Mouse (Mus musculus) intestine, embryonic 16.5 days (tissue): ENCODE data around the gene Epha8. TPM values are rescaled to one million over a fixed set of nuclear protein-coding genes. Genes with fewer than 3 reads are reported as not detected.

Source experiments
- ATAC-seq: fragments of 200-750 bp; cut with Nextera tagmentation; 2 replicates; pipeline ENCODE4 v1.8.0; 2017; ENCODE audit warnings: moderate TSS enrichment, moderate library complexity
- H3K27ac ChIP-seq: fragments of 300-500 bp; sonication (generic); 2 replicates; pipeline ENCODE4 v1.5.1; 2014; ENCODE audit warnings: mild to moderate bottlenecking, low read length
- H3K27me3 ChIP-seq: fragments of 300-500 bp; sonication (generic); replicated peaks from 2 replicates; pipeline ENCODE4 v1.6.1; 2014; ENCODE audit warnings: low read length, control low read depth, mixed read lengths; ENCODE audit not compliant: control insufficient read depth, insufficient read depth
- H3K36me3 ChIP-seq: fragments of 300-500 bp; sonication (generic); 2 replicates; pipeline ENCODE4 v1.6.1; 2014; ENCODE audit warnings: low read length, control low read depth; ENCODE audit not compliant: control insufficient read depth, insufficient read depth
- H3K4me1 ChIP-seq: fragments of 300-500 bp; sonication (generic); 2 replicates; pipeline ENCODE4 v1.6.1; 2014; ENCODE audit warnings: low read length, control low read depth, mixed read lengths; ENCODE audit not compliant: control insufficient read depth, insufficient read depth
- H3K4me2 ChIP-seq: fragments of 300-500 bp; sonication (generic); 2 replicates; pipeline ENCODE4 v1.6.1; 2014; ENCODE audit warnings: low read depth, low read length, control low read depth
- H3K4me3 ChIP-seq: fragments of 300-500 bp; sonication (generic); 2 replicates; pipeline ENCODE4 v1.5.1; 2014; ENCODE audit warnings: mild to moderate bottlenecking, low read length
- H3K9ac ChIP-seq: fragments of 300-500 bp; sonication (generic); 2 replicates; pipeline ENCODE4 v1.6.1; 2014; ENCODE audit warnings: low read depth, low read length
- H3K9me3 ChIP-seq: fragments of 300-500 bp; sonication (generic); 2 replicates; pipeline ENCODE4 v1.6.1; 2016; ENCODE audit warnings: low read length, control low read depth; ENCODE audit not compliant: control insufficient read depth
- WGBS: fragments of 180-500 bp; shearing (Covaris S2); extraction: QIAGEN DNeasy Blood & Tissue Kit; methylation state at CpG from one replicate; pipeline ENCODE4 v1.1.7; 2014; 5-methylcytosine and 5-hydroxymethylcytosine counted together
- polyA plus RNA-seq: library from polyadenylated mRNA; unstranded; fragments of >200 nt; fragmentation: Nextera tagmentation; extraction: Ambion mirVana; gene quantifications from 2 replicates; pipeline ENCODE4 v1.2.1, GENCODE M21; 2015

Epha8 gene
- 0.33 and 0.54 TPM in 2 replicates for polyA plus RNA-seq

GRCm38 (mm10) chr4:136956751-136957446 is at the start of gene Epha8:
Gene Epha8, minus strand, starts transcription at chr4:136956816.
- no peaks in the 10 kb centered on the region for H3K9me3 ChIP-seq
- no peak within 1 kb of the TSS for H3K27ac ChIP-seq
- H3K4me3 ChIP-seq: peak within 1 kb of the TSS; percentile 47
- 1% methylated on average over 55 of the region's 75 CpGs for WGBS
- peaks cover 55% of the 10 kb centered on the region for H3K27me3 ChIP-seq
- no peaks in the 10 kb centered on the region for H3K36me3 ChIP-seq
- peak within 1 kb of the TSS; percentile 93 for H3K4me2 ChIP-seq
- H3K9ac ChIP-seq: peak within 1 kb of the TSS; percentile 48
- H3K4me1 ChIP-seq: peaks cover 21% of the 10 kb centered on the region
- ATAC-seq: peak; percentile 22; the same call in 1 of the 2 replicates

GRCm38 (mm10) chr4:137001825-137002224 is 45.2 kb upstream of the Epha8 start:
- WGBS: 84% methylated on average over 3 of the region's 3 CpGs

GRCm38 (mm10) chr4:137001020-137001419 is 44.4 kb upstream of the Epha8 start:
- WGBS: 87% methylated on average over 7 of the region's 7 CpGs
- no peak overlapping the region for H3K4me2 ChIP-seq

More at GRCm38 (mm10) chr4:137001825-137002224, 45.2 kb upstream of the Epha8 start:
- ATAC-seq: no peak
- H3K4me2 ChIP-seq: no peak overlapping the region
- H3K9ac ChIP-seq: no peak overlapping the region
- H3K9me3 ChIP-seq: no peaks in the 10 kb centered on the region
- H3K36me3 ChIP-seq: no peaks in the 10 kb centered on the region
- no peaks in the 10 kb centered on the region for H3K4me1 ChIP-seq
- no peak overlapping the region for H3K4me3 ChIP-seq
- no peaks in the 10 kb centered on the region for H3K27me3 ChIP-seq
- no peak overlapping the region for H3K27ac ChIP-seq

GRCm38 (mm10) chr4:136998371-136998770 is 41.8 kb upstream of the Epha8 start:
- Histone ChIP-seq H3K27ac (no peak overlapping the region), H3K4me1 (no peaks in the 10 kb centered on the region), H3K4me3 (no peak overlapping the region), H3K36me3 (0 out of 2 replicates have a peak, but pooled peaks cover 2% of the 10 kb centered on the region), H3K9ac (no peak overlapping the region), H3K4me2 (no peak overlapping the region), H3K9me3 (no peaks in the 10 kb centered on the region), H3K27me3 (no peaks in the 10 kb centered on the region)
- no peak for ATAC-seq
- WGBS: 81% methylated on average over 7 of the region's 7 CpGs

More at GRCm38 (mm10) chr4:137001020-137001419, 44.4 kb upstream of the Epha8 start:
- Histone ChIP-seq H3K27me3 (no peaks in the 10 kb centered on the region), H3K9ac (no peak overlapping the region), H3K4me3 (no peak overlapping the region), H3K4me1 (no peaks in the 10 kb centered on the region), H3K27ac (no peak overlapping the region), H3K36me3 (no peaks in the 10 kb centered on the region), H3K9me3 (no peaks in the 10 kb centered on the region)
- no peak for ATAC-seq

- Histone ChIP-seq H3K36me3 (0 out of 2 replicates have a peak, but pooled peaks cover 2% of the 10 kb centered on the region), H3K4me1 (no peaks in the 10 kb centered on the region), H3K9ac (no peak overlapping the region), H3K27ac (no peak overlapping the region), H3K4me3 (no peak overlapping the region), H3K9me3 (no peaks in the 10 kb centered on the region), H3K27me3 (no peaks in the 10 kb centered on the region), H3K4me2 (no peak overlapping the region)
- ATAC-seq: no peak
- 91% methylated on average over 12 of the region's 12 CpGs for WGBS
Measured at GRCm38 (mm10) chr4:136997723-136998345, 41.2 kb upstream of the Epha8 start.

- Histone ChIP-seq H3K9ac (no peak overlapping the region), H3K27ac (no peak overlapping the region), H3K36me3 (0 out of 2 replicates have a peak, but pooled peaks cover 2% of the 10 kb centered on the region), H3K9me3 (no peaks in the 10 kb centered on the region), H3K27me3 (no peaks in the 10 kb centered on the region), H3K4me3 (no peak overlapping the region), H3K4me2 (no peak overlapping the region), H3K4me1 (no peaks in the 10 kb centered on the region)
- WGBS: 72% methylated on average over 7 of the region's 7 CpGs
- no peak for ATAC-seq
Measured at GRCm38 (mm10) chr4:136996933-136997332, 40.3 kb upstream of the Epha8 start.

GRCm38 (mm10) chr4:136995361-136995760 is 38.7 kb upstream of the Epha8 start:
- no peaks in the 10 kb centered on the region for H3K4me1 ChIP-seq
- no peak overlapping the region for H3K27ac ChIP-seq
- H3K36me3 ChIP-seq: 0 out of 2 replicates have a peak, but pooled peaks cover 2% of the 10 kb centered on the region
- no peaks in the 10 kb centered on the region for H3K27me3 ChIP-seq
- ATAC-seq: no peak
- 88% methylated on average over 14 of the region's 14 CpGs for WGBS
- no peak overlapping the region for H3K9ac ChIP-seq
- no peak overlapping the region for H3K4me2 ChIP-seq
- no peaks in the 10 kb centered on the region for H3K9me3 ChIP-seq
- H3K4me3 ChIP-seq: no peak overlapping the region

- Histone ChIP-seq H3K4me3 (no peak overlapping the region), H3K9me3 (no peaks in the 10 kb centered on the region), H3K27me3 (no peaks in the 10 kb centered on the region; the same call in 1 of the 2 replicates), H3K27ac (no peak overlapping the region), H3K4me2 (no peak overlapping the region), H3K36me3 (0 out of 2 replicates have a peak, but pooled peaks cover 3% of the 10 kb centered on the region), H3K4me1 (peaks cover 3% of the 10 kb centered on the region; the same call in 1 of the 2 replicates), H3K9ac (no peak overlapping the region)
- 56% methylated on average over 9 of the region's 9 CpGs for WGBS
- ATAC-seq: no peak
Measured at GRCm38 (mm10) chr4:136981993-136982695, 25.5 kb upstream of the Epha8 start.

- H3K4me2 ChIP-seq: no peak overlapping the region
- H3K4me1 ChIP-seq: peaks cover 3% of the 10 kb centered on the region; the same call in 1 of the 2 replicates
- no peak overlapping the region for H3K27ac ChIP-seq
- ATAC-seq: peak; percentile 75
- 13% methylated on average over 12 of the region's 12 CpGs for WGBS
- H3K36me3 ChIP-seq: no peaks in the 10 kb centered on the region
- H3K9ac ChIP-seq: 0 out of 2 replicates have a peak overlapping the region, but pooled peaks have one; percentile 3
- no peaks in the 10 kb centered on the region; the same call in 1 of the 2 replicates for H3K27me3 ChIP-seq
- H3K9me3 ChIP-seq: no peaks in the 10 kb centered on the region
- no peak overlapping the region for H3K4me3 ChIP-seq
Measured at GRCm38 (mm10) chr4:136981347-136981746, 24.7 kb upstream of the Epha8 start.
